Mouse (Mus musculus) small intestine, adult 2 months (tissue): ENCODE measurements around the gene Traip. TPM values are rescaled to one million over a fixed set of nuclear protein-coding genes. Genes with fewer than 3 reads are reported as not detected.

Experiments
- H3K27ac ChIP-seq: fragments of 200-500 bp; 2 replicates; pipeline ENCODE4 v1.5.1; 2012; ENCODE audit warnings: low read depth, low read length, control low read depth, inconsistent platforms; ENCODE audit not compliant: insufficient read depth
- H3K27me3 ChIP-seq: fragments of 200-500 bp; 2 replicates; pipeline ENCODE4 v1.6.1; 2012; ENCODE audit warnings: mild to moderate bottlenecking, moderate library complexity, low read length, inconsistent platforms; ENCODE audit not compliant: control insufficient read depth, insufficient read depth
- H3K36me3 ChIP-seq: fragments of 200-500 bp; 2 replicates; pipeline ENCODE4 v1.6.1; 2012; ENCODE audit warnings: mild to moderate bottlenecking, low read length, control low read depth, inconsistent platforms; ENCODE audit not compliant: control insufficient read depth, insufficient read depth
- H3K4me1 ChIP-seq: fragments of 200-500 bp; 2 replicates; pipeline ENCODE4 v1.6.1; 2012; ENCODE audit warnings: low read length, inconsistent platforms, mixed read lengths; ENCODE audit not compliant: control insufficient read depth, insufficient read depth, insufficient read length
- H3K4me3 ChIP-seq: fragments of 200-500 bp; 2 replicates; pipeline ENCODE4 v1.5.1; 2012; ENCODE audit warnings: low read depth, mild to moderate bottlenecking, control low read depth, inconsistent platforms, low read length, moderate library complexity
- CTCF ChIP-seq: fragments of 200-500 bp; IDR thresholded peaks from 2 replicates; pipeline ENCODE4 v1.5.1; 2012; ENCODE audit warnings: low read depth, mild to moderate bottlenecking, control low read depth, inconsistent platforms, low read length, moderate library complexity, mixed read lengths; ENCODE audit not compliant: insufficient replicate concordance, insufficient read length; ENCODE audit errors: extremely low read depth
- POLR2A ChIP-seq: fragments of 200-500 bp; IDR thresholded peaks from 2 replicates; pipeline ENCODE4 v1.6.1; 2012; ENCODE audit warnings: low read depth, mild to moderate bottlenecking, control low read depth, inconsistent platforms, low read length, moderate library complexity
- WGBS: fragments of 180-500 bp; shearing (Covaris S2); methylation state at CpG from one replicate; pipeline ENCODE4 v1.1.7; 2018; 5-methylcytosine and 5-hydroxymethylcytosine counted together
- polyA plus RNA-seq: library from polyadenylated mRNA; depleted of rRNA; stranded (reverse); fragments of >200 nt; gene quantifications from 2 replicates; pipeline ENCODE4 v1.2.3, GENCODE M21; 2012

Gene Traip
- polyA plus RNA-seq, 1 experiment = 1.5 TPM

DNA sequence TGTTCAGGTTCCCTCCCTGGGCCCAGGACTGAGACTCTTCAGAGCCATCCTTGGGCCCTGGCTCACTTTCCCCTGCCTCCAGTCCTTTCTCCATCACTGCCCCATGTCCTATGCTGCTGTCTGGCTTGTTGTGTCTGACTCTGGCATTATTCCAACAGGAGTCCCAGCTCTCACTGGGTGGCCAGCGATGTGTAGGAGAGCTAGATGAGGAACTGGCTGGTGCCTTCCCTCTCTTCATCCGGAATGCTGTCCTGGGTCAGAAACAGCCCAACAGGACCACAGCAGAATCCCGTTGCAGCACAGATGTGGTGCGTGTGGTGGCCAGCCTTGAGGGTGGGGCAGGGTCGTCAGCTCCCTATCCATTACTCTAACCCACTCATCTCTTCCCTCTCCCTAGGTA, 20.4 kb downstream of the Traip start:
- peaks cover 10% of the 10 kb centered on the region; the same call in 1 of the 2 replicates for H3K4me1 ChIP-seq
- no peak overlapping the region for H3K4me3 ChIP-seq
- no peaks in the 10 kb centered on the region for H3K27me3 ChIP-seq
- no peaks in the 10 kb centered on the region for H3K36me3 ChIP-seq
- no peak for TF ChIP-seq CTCF
- no peak for TF ChIP-seq POLR2A
- no peak overlapping the region for H3K27ac ChIP-seq
- WGBS = 90% methylated on average over 5 of the region's 5 CpGs

- WGBS = 28% methylated on average over 8 of the region's 8 CpGs
- Histone ChIP-seq H3K27ac (peak overlapping the region; percentile 46), H3K36me3 (0 out of 2 replicates have a peak, but pooled peaks cover 3% of the 10 kb centered on the region), H3K4me1 (peaks cover 16% of the 10 kb centered on the region; the same call in 1 of the 2 replicates), H3K27me3 (no peaks in the 10 kb centered on the region), H3K4me3 (no peak overlapping the region)
- TF ChIP-seq CTCF (no peak), POLR2A (no peak)
Measured at GRCm38 (mm10) chr9:107971690-107972541, 22.0 kb downstream of the Traip start.

DNA sequence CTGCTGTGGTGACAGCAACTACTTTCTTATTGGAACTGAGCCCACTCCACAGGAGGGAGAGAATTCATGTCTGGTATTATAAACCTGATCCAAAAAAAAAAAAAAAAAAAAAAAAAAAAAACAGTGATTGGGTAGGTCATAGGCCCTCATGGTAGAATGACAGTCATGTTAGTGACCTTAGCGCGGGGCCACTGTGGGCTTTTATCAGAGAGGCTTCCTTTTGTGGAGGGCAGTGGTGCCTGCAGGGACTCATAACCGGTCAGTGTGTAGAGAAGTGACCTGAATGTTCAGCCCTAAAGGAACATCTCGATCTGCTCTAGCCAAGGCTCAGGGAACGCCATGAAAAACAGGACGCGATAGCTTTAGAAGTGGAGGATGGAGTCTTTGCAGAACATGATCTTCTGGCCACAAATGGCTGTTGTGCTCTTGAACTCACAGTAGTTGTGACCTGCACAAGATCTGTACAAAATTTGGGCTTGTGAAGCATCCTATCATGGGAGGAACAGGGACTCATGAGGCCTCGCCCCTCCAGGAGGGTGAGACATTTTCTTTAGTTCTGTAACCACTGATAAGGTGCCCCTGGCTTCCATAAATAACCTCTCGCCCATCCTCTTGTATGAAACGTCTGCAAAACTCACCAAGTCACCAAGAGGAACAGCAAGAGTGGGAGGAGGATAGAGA, 24.7 kb downstream of the Traip start:
- peaks cover 27% of the 10 kb centered on the region for H3K36me3 ChIP-seq
- no peaks in the 10 kb centered on the region for H3K27me3 ChIP-seq
- H3K4me3 ChIP-seq = no peak overlapping the region
- TF ChIP-seq CTCF = no peak
- WGBS = 72% methylated on average over 10 of the region's 10 CpGs
- peaks cover 20% of the 10 kb centered on the region; the same call in 1 of the 2 replicates for H3K4me1 ChIP-seq
- H3K27ac ChIP-seq = peak overlapping the region; percentile 98

GRCm38 (mm10) chr9:107975399-107976386, 25.8 kb downstream of the Traip start, which contains the start of gene Uba7:
TSS of gene Uba7 (plus strand) at chr9:107975505.
- 41% methylated on average over 12 of the region's 12 CpGs for WGBS
- peak within 1 kb of the TSS; percentile 98 for H3K27ac ChIP-seq
- peak within 1 kb of the TSS; percentile 68 for H3K4me3 ChIP-seq
- TF ChIP-seq CTCF = no peak
- TF ChIP-seq POLR2A = peak; percentile 53; the same call in 1 of the 2 replicates
- peaks cover 20% of the 10 kb centered on the region; the same call in 1 of the 2 replicates for H3K4me1 ChIP-seq
- peaks cover 35% of the 10 kb centered on the region for H3K36me3 ChIP-seq
- no peaks in the 10 kb centered on the region for H3K27me3 ChIP-seq

GRCm38 (mm10) chr9:107978815-107979214, 28.9 kb downstream of the Traip start:
- H3K27ac ChIP-seq = no peak overlapping the region
- WGBS = 94% methylated on average over 12 of the region's 12 CpGs
- H3K27me3 ChIP-seq = no peaks in the 10 kb centered on the region
- peaks cover 51% of the 10 kb centered on the region for H3K36me3 ChIP-seq
- TF ChIP-seq POLR2A (no peak), CTCF (no peak)
- peaks cover 21% of the 10 kb centered on the region for H3K4me1 ChIP-seq
- H3K4me3 ChIP-seq = no peak overlapping the region

DNA sequence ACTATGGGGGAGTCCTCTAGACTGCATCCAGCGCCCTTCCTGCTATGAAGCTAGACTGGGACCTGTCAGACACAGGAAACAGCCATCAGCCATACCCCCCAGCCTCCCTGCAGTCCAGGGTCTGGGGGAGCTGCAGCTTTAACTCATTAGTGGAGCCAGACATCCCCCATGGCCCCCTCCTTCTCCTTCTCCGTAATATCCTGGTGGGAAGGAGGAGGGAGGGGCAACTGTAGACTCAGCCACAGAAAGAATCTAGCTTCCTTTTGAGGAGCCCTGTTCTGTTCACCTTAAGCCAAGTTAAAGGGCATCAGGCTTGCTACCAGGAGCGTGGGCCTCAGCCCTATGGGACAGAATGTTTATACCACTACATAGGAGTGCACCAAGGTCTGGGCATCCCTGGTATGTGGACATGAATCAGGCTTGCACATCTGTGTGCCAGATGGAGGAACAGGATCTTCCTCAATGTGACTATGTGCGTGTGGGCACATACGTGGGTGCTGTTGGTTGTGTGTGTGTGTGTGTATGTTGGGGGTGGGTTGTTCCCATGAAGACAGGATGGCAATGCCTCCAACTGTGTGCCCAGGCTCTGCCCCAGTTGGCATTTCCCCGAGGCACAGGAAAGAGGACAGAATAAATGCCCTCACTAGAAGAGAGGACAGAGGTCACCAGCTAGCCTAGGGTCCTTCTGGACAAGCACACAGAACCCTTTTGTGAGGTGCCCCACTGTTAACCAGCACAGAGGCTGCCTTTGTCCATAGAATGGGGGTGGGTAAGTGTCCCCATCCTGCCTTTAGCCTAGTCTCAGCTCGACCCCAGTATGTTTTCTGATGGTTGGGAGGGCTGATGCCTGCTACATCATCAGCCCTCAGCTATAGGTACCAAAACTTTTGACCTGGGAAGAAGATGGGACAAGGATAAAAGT, 32.0 kb downstream of the Traip start:
- Histone ChIP-seq H3K27me3 (no peaks in the 10 kb centered on the region), H3K27ac (peak overlapping the region; percentile 74), H3K36me3 (peaks cover 54% of the 10 kb centered on the region), H3K4me1 (peaks cover 21% of the 10 kb centered on the region), H3K4me3 (no peak overlapping the region)
- TF ChIP-seq POLR2A (no peak), CTCF (no peak)
- WGBS = 71% methylated on average over 7 of the region's 7 CpGs
